Mouse (Mus musculus) embryo, embryonic 10.5 days (tissue): ENCODE data around the gene Gm20388.

ENCODE experiments used
- DNase-seq: peaks from one replicate; pipeline ENCODE4 v3.0.0-alpha.2; 2015; ENCODE audit warnings: low spot score

Gene Gm20388

GRCm38 (mm10) chr8:122056882-122057281, 2146.2 kb downstream of the Gm20388 start:
- no peak for DNase-seq

DNA sequence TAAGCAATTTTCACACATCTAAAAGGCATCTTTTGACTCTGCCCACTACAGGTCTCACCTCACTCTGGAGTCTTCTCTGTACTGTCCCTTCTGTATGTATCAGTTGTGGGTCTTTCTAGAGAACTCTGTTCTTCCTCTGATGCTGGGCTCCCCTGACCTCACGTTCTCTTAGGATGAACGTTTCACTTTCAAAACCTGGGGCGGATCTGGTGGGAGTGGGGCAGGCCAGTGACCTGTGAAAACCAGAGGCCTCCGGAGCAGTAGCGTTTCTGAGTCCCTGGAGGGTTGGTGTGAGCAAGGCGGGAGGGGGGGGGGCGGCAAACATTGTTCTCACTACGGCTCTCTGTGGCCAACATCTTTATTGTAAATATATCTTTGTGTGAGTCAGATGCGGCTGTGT, 2147.9 kb downstream of the Gm20388 start:
- no peak for DNase-seq

DNA sequence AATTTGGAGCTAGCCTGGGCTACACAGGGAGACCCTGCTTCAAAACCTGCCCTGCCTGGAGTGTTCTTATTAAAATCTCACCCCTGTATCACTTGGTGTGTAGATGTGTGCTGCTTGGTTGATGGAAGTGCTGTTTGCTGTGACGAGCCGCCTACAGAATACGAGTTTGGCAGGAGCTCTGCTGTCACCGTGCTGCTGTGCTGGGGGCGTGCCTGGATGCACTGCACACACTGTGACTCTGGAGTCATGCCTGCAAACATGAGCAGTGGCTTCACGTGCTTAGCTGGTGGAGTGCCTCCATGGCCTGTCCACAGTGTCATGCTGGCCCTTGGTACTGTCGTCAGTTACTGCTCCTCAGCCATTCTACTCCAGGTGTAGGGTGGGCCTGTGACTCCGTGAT, 2148.3 kb downstream of the Gm20388 start:
- no peak for DNase-seq

GRCm38 (mm10) chr8:122062508-122063223, 2152.0 kb downstream of the Gm20388 start:
- no peak for DNase-seq

DNA sequence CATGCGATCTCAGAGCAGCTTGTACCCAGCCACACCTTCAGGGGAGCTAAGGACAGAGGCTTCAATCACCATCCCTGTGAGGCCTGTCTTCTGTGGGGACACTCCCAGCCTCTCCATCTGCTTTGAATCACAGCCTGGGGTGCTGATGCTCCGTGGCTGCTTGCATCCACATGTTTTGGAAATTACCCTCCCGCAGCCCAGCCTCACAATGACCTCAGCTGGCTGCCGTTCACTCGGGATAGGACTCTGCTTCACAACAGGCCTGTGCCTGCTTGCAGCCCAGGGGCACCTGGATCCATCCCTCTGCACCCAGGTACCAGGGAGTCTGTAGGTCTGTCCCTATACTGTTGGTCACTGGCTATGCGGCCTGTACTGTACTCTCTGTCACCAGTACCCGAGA, 2153.7 kb downstream of the Gm20388 start:
- DNase-seq: no peak

- DNase-seq: no peak
These were observed 2157.3 kb downstream of the Gm20388 start for GRCm38 (mm10) chr8:122067783-122068505.

GRCm38 (mm10) chr8:122068609-122069008, 2158.0 kb downstream of the Gm20388 start:
- no peak for DNase-seq

DNA sequence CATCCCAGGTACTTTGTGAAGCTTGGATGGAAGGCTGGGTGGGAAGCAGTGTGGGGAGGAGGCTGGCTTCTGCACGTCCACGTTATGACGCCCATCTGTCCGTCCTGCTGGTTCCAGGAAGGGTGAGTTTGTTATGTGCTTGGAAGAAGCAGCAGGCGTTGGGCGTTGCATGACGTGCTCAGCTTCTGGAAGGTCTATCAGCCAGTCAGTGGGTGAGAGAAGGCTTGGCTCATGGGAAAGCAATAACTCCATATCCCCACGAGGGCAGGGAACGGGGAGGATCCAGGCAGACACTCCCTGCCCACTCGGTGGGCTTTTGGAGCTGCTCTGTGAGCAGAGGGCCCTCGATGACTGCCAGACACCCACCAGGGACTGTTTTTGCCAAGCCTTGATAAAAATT, 2158.6 kb downstream of the Gm20388 start:
- DNase-seq: no peak

DNA sequence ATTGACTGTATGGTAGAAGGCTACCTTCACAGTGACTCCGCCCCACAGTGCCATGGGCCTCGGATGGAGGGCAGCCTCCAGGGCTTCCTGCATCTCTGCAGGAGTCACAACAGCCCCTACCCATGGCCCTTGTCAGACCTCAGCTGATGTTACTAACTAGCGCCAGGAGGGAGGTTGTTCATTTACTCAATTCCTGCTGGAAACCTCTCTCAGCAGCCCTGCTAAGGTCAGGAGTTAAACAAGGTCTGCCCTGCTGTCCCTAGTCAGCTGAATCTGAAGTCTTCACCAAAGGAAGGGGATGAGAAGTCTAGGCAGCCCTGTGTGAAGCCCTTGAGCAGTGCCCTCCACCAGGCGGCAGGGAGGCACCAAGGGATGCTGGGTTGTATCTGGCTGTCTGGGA, 2160.6 kb downstream of the Gm20388 start:
- no peak for DNase-seq

GRCm38 (mm10) chr8:122073964-122074363, 2163.3 kb downstream of the Gm20388 start:
- no peak for DNase-seq

DNA sequence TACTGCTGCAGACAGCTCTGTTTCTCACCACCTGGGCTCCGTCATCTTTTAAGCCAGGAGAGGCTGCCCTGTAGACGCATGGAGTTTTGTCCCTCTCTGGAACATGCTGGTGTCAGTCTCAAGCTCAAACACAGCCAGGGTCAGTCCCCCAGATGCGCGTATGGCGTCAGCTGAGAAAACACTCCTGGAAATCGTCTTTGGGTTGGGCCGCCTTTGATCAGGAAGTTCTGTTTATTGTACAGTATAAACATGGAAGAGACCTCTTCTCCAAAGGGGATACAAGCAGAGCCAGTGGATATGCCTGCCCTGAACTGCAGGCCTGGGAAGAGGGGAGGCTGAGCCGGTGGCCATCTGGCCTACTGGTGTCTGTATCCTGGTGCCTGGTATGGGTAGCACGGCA, 2163.8 kb downstream of the Gm20388 start:
- DNase-seq: no peak

- DNase-seq: no peak
These were observed 2164.3 kb downstream of the Gm20388 start for GRCm38 (mm10) chr8:122074977-122075376.

- DNase-seq: no peak
These were observed 2165.7 kb downstream of the Gm20388 start for GRCm38 (mm10) chr8:122076183-122076842.

- DNase-seq: no peak
These were observed 2167.7 kb downstream of the Gm20388 start for GRCm38 (mm10) chr8:122078321-122078720.

- DNase-seq: no peak
These were observed 2168.5 kb downstream of the Gm20388 start for GRCm38 (mm10) chr8:122079093-122079492.

DNA sequence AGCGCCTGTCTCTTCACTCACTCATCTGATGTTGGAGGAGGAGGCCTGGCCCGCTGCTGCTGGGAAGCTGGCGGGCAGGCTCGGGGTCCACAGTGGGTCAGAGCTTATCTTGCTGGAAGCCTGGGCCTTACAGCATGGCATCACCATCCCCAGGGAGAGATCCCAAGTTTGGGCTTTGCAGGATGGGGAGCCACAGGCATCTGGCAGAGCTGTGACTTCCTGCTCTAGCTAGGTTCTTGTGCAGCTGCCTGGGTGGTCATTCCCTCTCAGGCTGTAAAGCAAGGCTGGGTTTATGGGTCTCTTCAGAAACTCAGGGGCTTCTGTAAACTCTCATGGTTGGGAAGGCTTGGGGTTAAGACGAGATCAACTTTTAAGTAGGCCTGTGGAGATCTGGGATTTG, 2169.7 kb downstream of the Gm20388 start:
- no peak for DNase-seq

DNA sequence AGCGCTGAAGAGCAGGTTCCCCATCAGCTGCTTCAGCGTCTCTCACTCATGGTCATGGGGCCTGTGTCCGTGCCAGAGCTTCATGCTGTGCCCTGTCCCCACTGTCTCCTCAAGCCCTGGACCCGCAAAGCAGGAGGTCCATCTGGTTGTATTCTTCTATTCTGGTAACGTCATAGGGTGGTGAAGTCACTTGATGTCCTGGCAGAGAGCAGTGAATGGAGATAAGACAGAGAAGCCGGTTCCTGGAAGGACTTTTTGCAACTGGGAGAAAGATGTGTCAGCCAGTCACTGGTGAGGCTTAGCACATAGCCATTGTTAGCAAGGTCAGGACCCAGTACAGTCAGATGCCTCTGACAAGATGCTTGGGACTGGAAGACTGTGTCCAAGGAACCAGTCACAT, 2172.8 kb downstream of the Gm20388 start:
- DNase-seq: no peak

- DNase-seq: peak; percentile 53
These were observed 2173.5 kb downstream of the Gm20388 start for GRCm38 (mm10) chr8:122084145-122084544.

GRCm38 (mm10) chr8:122084726-122085410, 2174.2 kb downstream of the Gm20388 start:
- no peak for DNase-seq

- no peak for DNase-seq
These were observed 2175.4 kb downstream of the Gm20388 start for GRCm38 (mm10) chr8:122086064-122086463.

DNA sequence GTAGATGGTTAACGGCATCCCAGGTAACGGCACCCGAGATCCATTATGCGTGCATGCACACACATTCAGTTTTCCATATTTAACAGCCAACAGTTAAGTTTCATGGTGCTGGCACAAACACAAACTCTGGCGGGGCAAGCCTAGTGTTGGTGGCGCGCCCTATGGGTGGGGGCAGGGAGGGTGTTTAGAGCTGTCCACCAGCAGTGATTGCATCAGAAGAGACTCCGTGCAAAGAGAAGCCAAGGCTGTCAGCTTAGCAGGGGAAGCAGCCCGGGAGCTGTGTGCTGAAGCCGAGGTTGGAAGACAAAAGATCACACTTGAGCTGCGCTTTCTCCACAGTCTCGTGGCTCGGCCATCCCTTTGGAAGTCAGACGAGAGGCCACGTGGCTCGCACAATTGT, 2178.0 kb downstream of the Gm20388 start:
- DNase-seq: no peak

DNA sequence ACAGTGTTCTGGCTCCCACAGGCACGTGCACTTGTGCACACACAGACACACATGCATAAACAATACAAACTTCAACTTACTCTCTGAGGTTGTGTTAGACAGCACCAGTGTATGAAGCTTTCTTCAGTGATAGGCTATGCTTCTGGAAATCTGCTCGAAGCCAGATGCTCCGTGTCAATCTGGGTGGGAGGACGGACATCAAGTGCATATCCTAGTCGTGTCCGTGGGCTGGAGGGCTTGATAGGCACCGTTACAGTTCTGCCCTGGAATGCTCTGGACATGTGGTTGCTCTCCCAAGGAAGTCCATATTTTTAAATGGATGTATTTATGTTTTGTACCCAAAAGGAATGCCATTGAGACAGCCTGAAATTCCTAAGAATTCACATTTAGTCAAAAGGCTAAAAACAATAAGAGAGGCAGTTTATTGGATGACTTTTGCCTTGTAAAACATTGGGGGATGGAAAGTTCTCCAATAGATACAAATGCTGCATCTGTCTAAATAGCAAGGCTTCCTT, 2178.6 kb downstream of the Gm20388 start:
- DNase-seq: no peak
